Mouse (Mus musculus) large intestine, adult 2 months (tissue): ENCODE measurements around the gene Rbbp4. TPM values are rescaled to one million over a fixed set of nuclear protein-coding genes. Genes with fewer than 3 reads are reported as not detected.
"Not testable (repeated sequence)": the region's sequence is repeated elsewhere in the genome, so short reads cannot be mapped to it uniquely, and the experiment has no call there.

Source experiments
- DNase-seq: peaks from one replicate; pipeline ENCODE4 v3.0.0-alpha.2; 2012; ENCODE audit warnings: low read depth, low spot score
- WGBS: fragments of 180-500 bp; shearing (Covaris S2); methylation state at CpG from one replicate; pipeline ENCODE4 v1.1.7; 2018; 5-methylcytosine and 5-hydroxymethylcytosine counted together
- polyA plus RNA-seq: library from polyadenylated mRNA; depleted of rRNA; stranded (reverse); fragments of >200 nt; gene quantifications from 2 replicates; pipeline ENCODE4 v1.2.3, GENCODE M21; 2012; rRNA removed

Rbbp4 gene
- 27.1 and 29.3 TPM in 2 replicates for polyA plus RNA-seq

- peak; percentile 91 for DNase-seq
- 2% methylated on average over 72 of the region's 73 CpGs for WGBS
Observed at GRCm38 (mm10) chr4:129335216-129336074, at the start of gene Rbbp4, which contains the start of gene Zbtb8os. Rbbp4 (minus strand) TSS chr4:129335370. Zbtb8os (plus strand) TSS chr4:129335695.

DNA sequence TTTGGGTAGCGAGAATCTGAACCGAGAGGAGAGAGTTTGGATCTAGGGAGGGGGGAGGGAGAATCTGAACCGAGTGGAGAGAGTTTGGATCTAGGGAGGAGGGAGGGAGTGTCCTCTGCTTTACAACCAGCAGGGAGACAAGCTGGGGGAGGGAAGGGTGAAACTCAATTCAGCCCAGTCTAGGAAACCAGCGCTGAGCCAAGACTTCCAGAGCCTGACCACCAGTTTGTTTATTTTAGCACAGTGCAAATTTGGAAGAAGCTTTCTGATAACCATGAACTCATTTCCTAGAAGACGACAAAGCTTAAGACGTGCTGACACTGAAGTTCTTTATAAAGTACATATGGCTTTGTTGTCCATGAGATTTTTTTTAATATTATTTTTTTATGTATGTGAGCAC, 49.3 kb upstream of the Rbbp4 start:
- 17% methylated on average over 6 of the region's 6 CpGs for WGBS
- DNase-seq: no peak

- DNase-seq: no peak
- 82% methylated on average over 3 of the region's 3 CpGs for WGBS
Observed at GRCm38 (mm10) chr4:129383586-129383985, 48.4 kb upstream of the Rbbp4 start.

DNA sequence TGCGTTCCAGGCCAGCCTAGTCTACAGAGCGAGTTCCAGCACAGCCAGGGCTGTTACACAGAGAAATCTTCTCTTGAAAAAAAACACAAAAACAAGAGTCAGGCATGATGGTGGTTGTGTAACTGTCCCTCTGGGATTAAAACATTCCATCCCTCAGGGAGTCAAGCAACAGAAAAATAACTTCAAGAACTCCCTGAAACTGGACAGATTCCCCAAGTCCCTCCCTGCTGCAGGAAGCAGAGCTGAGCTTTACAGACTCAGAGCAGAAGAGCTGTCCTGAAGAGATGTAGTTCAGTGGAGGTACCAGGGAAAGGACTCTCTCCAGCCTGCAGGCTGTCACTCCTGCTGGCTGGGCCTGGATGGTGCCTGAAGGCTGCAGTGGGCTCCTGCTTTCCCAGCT, 47.3 kb upstream of the Rbbp4 start:
- WGBS: 87% methylated on average over 2 of the region's 2 CpGs
- no peak for DNase-seq

GRCm38 (mm10) chr4:129382029-129382428, 46.9 kb upstream of the Rbbp4 start:
- WGBS: 94% methylated on average over 9 of the region's 9 CpGs
- DNase-seq: no peak

GRCm38 (mm10) chr4:129381148-129381547, 46.0 kb upstream of the Rbbp4 start:
- WGBS: 78% methylated on average over 8 of the region's 8 CpGs
- no peak for DNase-seq

DNA sequence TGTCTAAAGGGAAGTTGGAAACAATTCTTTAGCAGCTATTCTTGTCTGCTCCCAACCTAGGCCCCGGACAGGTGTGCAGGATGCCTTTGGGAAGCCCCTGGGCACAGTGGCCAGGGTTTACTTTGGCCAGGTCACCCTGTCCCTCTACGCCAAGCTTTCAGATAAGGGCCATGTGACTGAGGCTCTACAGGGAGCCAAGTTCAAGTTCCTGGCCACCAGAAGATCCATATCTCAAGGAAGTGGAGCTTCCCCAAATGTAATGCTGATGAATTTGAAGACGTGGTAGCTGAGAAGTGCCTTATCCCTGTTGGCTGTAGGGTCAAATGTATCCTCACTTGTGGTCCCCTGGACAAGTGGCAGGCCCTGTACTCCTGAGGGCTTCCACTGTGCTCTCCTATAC, 44.6 kb upstream of the Rbbp4 start:
- 70% methylated on average over 3 of the region's 3 CpGs for WGBS
- no peak for DNase-seq

DNA sequence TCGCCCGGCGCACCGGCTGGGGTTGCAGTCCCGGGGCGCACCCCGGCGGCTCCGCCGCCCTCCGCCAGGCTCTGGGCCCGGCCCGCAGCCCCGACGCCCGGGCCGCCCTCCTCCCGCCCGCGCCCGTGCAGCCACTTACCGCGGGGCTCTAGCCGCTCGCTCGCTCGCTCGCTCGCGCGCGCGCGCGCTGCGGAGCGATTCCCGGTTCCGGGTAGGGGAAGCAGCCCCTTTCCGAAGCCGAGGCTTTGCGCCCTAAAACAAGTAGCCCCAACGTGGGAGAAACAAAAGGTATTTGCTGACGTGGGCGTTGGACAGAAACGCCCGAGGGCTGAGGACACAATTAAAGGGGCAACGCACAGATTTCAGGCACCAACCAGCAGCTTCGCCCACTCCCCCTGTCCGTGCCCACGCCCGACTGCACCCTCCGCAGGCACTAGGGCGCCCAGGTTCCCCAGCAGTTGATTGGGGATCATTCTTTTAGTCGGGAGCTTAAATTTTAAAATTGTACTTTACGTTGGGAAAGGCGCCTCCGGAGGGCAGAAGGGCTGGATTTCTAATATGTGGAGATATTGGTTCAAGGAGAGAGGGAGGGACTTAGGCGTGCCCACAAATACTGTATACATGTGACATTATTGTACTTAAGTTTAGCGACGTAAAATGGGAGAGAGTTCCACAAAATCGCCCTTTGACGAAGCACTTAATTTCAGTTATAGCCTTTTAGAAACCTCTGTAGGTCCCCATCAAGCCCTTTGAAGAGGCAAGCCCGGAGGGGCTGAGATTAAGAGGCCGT, 42.6 kb upstream of the Rbbp4 start, which contains the start of gene Zbtb8a:
TSS of gene Zbtb8a (minus strand) at position 516 of the 790 bp plus-strand sequence.
- WGBS: 2% methylated on average over 64 of the region's 65 CpGs

DNA sequence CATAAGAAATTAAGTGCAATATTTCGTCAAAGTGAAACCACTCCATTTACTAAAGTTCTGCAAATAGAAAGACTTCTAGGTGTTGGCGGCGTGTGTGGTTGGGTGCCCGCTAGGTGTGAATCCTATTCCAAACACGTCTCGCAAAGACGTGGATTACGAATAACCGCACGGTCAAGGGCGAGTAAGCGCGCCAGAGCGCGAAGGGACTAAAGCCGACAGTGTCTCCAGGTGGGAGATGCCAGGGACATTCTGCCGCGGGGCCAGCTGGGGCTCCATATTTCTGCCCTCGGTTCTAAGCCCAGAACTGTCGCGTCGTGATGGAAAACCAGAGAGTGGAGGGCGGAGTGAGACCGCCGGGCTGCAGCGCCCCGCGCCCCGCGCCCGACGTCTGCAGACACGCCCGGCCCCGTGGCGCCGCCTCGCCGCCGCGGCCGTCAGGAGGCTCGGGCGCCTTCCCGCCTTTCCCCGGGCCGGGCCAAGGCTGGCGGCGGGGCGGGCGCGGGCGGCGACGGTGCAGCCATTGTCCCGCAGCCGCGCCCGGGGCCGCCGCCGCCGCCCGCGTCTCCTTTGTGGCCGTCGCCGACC, 41.9 kb upstream of the Rbbp4 start:
- under 1% methylated on average over 55 of the region's 68 CpGs for WGBS
- no peak for DNase-seq

More for the DNA sequence above, 42.6 kb upstream of the Rbbp4 start, which contains the start of gene Zbtb8a:
- DNase-seq: no peak

DNA sequence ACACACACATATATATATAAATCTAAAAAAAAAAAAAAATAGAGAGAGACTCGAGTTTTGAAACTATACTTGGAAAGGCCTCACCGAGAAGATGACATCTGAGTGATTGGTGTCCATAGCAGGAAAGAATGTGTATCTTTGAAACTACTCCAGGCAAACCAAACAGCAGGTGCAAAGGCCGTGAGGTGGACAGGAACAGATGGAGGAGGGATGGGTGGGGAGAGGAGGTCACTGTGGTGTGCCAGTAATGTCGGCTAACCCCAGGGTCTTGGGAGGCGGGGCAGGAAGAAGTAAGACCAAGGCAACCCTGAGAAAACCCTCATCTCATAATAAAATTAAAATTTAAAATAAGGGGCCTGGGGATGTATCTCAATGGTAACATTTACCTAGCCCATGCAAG, 40.7 kb upstream of the Rbbp4 start:
- WGBS: 39% methylated on average over 5 of the region's 5 CpGs
- DNase-seq: no peak

- DNase-seq: no peak
- WGBS: 56% methylated on average over 6 of the region's 6 CpGs
Observed at GRCm38 (mm10) chr4:129375000-129375399, 39.8 kb upstream of the Rbbp4 start.

- no peak for DNase-seq
- 28% methylated on average over 11 of the region's 11 CpGs for WGBS
Observed at GRCm38 (mm10) chr4:129374219-129374755, 39.1 kb upstream of the Rbbp4 start.

DNA sequence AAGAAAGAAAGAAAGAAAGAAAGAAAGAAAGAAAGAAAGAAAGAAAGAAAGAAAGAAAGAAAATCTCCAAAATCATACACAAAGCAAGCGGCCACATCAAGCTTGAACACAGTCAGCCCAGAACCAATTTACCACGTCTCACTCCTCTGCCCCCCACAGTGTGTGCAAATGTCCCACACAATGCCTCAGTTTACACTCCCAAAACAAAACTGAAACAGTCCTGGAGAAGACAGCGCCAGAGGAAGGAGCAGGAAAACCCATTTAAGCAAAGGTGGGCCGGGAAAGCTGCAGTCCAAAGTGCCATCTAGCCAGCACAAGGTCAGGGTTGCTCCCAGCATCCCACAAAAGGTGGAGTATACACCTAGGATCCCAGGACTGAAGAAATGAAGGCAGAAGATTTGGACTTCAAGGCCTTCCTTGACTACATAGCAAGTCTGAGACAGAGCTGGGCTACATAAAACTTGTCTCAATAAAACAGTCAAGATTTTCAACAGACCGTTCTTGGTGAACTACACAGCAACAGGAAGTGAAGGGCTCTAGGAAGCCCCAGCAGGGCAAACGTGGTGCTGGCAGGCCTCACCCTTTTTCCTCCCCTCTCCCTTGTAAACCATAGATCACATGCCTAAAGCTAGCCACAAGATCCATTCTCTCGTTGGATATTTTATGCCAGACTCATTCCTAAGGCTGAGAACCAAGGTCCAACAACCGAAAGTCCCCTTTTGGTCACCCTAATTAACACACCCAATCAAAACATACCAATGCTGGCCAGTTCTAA, 38.2 kb upstream of the Rbbp4 start:
- peak; percentile 55 for DNase-seq
- WGBS: 27% methylated on average over 8 of the region's 8 CpGs

GRCm38 (mm10) chr4:129371391-129371790, 36.2 kb upstream of the Rbbp4 start:
- DNase-seq: no peak
- 98% methylated on average over 3 of the region's 3 CpGs for WGBS

- no peak for DNase-seq
- WGBS: 41% methylated on average over 5 of the region's 5 CpGs
Observed at GRCm38 (mm10) chr4:129365224-129365623, 30.1 kb upstream of the Rbbp4 start.

DNA sequence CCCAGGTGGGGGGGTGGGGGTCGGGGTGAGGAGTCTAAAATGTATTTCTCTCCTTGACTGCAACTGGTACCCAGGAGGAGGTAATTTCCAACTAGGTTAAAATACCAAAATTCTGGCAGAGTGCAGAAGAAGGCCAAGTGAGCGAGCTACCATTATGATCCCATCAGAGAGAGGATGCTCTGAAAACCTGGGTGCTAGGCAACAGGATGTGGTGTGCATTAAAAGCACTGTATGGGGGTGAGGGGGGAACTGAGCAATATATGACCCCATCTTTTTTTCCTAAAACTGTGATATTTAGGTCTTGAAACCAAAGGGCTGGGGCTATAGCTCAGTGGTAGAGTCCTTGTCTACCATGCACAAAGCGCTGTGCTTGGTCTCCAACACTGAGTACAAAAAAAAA, 29.2 kb upstream of the Rbbp4 start:
- no peak for DNase-seq
- 90% methylated on average over 3 of the region's 3 CpGs for WGBS

GRCm38 (mm10) chr4:129363463-129363862, 28.3 kb upstream of the Rbbp4 start:
- WGBS: 73% methylated on average over 9 of the region's 9 CpGs
- DNase-seq: no peak

DNA sequence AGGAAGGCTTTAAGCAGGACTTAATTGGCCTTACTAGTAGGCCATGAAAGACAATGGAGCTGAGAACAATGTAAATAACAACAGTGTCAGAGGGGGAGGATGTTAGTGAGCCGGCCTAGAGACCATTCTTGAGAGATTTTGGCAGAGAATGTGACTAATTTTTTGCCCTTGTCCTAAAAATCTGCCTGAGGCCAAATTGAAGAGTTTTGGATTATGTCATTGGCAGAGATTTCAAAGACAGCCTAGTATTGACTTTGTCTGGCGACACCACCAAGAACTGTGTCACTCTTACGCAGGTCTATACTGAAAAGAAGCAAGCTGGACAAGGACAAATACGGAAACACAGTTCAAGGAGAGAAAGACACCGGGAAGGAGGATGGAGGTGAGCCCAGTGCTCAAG, 27.6 kb upstream of the Rbbp4 start:
- 70% methylated on average over 5 of the region's 5 CpGs for WGBS
- DNase-seq: no peak

DNA sequence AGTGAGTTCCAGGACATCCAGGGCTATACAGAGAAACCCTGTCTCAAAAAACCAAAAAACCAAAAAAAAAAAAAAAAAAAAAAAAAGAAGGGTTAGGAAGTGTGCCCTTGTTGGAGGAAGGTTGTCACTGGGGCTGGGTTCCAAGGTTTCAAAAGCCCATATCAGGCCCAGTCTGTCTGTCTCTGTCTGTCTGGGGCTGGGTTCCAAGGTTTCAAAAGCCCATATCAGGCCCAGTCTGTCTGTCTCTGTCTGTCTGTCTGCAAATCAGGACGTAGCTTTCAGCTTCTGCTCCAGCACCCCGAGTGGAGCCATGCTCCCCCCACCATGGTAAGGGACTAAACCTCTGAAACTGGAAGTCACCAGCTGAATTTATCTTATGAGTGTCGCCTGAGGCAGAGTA, 27.1 kb upstream of the Rbbp4 start:
- WGBS: 94% methylated on average over 3 of the region's 3 CpGs
- not testable (repeated sequence) for DNase-seq
